Mouse (Mus musculus): ENCODE data around the gene Cdc42ep2.

DNA sequence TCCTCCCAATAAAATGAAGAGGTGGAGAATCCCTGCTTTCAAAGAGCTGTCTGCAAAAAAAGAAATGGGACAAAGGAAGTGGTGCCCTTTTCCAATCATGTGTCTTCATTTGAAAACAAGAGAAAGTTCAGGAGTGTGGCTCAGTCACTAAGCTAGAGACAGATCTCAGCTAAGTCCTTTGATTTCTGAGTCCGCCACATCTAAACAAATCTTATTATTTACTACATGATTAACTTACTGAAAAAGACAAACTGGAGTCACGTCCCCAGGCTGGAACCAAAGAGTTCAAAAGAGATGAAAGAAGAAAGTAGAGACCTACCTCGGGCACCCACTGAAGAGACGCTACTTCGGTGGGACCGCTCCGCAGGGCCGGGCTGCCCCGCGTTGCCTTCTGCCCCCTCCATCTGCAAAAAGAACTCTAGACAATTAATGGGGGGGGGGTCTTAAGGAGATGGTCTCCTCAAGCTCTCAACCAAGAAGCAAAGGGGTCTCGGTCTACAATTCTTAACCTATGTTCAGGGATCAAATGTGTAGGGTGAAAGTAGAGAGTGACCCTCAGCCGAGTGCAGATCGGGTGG is 50.1 kb downstream of the Cdc42ep2 start:
- TF ChIP-seq MAFK (IDR thresholded peaks at IDR 0.05; ENCODE audit: insufficient read depth, low read depth, low read length) (no peak), ZNF384 (IDR thresholded peaks at IDR 0.05; ENCODE audit: low read depth, low read length) (no peak), HCFC1 (IDR thresholded peaks at IDR 0.05; ENCODE audit: borderline replicate concordance, insufficient read depth, low read length) (no peak)
